Mouse (Mus musculus): ENCODE data around the gene Slc7a7. TPM values are rescaled to one million over a fixed set of nuclear protein-coding genes. Genes with fewer than 3 reads are reported as not detected.

Slc7a7 gene
- polyA plus RNA-seq, 1 experiment, result 0.21 TPM

DNA sequence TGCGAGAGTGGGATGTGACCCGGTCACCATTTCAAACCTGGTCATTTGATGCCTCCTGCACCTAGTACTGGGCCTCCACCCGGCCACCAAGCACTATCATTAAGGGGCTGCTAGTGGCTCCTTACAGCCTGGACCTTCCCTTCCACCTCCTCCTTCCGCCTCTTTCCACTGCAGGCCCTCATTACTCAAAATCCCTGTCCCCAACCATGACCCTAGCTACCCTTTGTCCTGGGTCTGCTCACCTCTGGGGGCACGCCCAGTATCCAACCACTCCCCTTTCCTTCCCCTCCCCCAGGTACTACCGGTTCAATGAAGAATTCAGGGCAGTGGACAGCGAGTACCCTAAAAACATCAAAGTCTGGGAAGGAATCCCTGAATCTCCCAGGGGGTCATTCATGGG is 22.0 kb upstream of the Slc7a7 start:
- no peak for TF ChIP-seq GATA1 (IDR thresholded peaks at IDR 0.05; ENCODE audit: low read length)

DNA sequence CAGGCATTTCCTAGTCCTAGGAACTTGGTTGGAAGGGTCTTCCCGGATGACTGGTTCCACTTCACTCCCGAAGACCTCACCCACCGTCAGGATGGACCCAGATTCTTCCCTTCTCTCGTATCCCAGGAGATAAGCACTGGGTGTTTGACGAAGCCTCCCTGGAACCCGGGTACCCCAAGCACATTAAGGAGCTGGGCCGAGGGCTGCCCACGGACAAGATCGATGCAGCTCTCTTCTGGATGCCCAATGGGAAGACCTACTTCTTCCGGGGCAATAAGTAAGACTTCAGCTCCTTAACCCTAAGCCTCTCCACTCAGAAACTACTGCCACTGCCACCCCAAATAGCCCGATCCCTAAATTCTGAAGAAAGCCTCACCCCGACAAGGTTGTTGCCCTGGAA is 21.6 kb upstream of the Slc7a7 start:
- TF ChIP-seq GATA1 (IDR thresholded peaks at IDR 0.05; ENCODE audit: low read length), result no peak

DNA sequence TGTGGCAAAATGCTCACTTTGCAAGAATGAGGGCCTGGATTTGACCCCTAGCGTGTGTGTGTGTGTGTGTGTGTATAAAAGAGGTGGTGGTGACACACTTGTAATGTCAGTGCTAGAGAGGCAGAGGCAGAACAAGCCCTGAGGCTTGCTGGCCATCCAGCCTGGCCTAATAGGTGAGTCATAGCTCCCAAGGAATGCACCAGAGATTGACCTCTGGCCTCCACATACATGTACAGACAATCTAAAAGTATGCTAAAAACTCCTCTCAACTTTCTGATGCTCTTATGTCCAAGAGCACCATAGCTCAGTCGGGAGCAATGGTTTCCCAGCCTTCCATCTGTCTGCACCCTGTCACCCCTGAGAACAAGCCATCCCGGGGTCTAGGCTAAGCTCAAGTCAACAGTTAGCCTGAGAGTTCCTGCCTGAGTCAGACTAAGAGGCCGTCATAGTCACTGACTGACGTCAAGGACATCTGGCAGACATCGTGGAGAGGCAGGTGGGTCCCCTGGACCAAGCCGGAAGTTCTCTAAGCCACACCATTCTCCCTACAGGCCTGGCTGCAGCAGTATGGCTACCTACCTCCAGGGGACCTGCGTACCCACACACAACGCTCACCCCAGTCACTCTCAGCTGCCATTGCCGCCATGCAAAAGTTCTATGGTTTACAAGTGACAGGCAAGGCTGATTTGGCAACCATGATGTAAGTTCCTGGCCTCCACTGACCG is 17.8 kb upstream of the Slc7a7 start:
- TF ChIP-seq GATA1 (IDR thresholded peaks at IDR 0.05; ENCODE audit: low read length), result no peak

DNA sequence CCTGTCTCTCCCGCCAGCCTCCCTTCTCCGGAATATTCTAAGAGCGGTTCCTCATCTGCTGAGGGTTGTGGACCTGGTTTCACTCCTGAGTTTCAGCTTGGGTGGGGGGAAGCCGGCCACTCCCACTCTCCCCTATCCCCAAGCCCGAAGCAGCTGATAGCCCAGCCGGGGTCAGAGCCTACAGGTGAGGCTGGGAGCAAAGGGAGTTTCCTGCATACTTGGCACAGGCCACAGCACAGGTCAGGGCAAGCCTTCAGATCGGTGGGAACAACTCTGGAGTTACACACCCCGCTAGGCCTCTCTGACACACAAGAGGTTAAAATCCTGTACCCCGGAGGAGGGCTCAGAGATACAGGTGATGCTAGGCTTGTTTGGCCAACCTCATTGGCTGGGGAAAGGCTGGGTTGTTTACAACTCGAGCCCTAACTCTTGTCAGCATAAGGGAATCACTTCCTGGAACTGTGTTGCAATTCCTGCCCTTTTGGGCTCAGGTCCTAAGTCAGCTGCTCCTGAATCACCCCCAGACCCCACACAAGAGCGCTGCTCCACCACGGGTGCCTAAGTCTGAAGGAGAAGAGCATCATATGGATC is 16.5 kb upstream of the Slc7a7 start:
- TF ChIP-seq GATA1 (IDR thresholded peaks at IDR 0.05; ENCODE audit: low read length), result no peak

DNA sequence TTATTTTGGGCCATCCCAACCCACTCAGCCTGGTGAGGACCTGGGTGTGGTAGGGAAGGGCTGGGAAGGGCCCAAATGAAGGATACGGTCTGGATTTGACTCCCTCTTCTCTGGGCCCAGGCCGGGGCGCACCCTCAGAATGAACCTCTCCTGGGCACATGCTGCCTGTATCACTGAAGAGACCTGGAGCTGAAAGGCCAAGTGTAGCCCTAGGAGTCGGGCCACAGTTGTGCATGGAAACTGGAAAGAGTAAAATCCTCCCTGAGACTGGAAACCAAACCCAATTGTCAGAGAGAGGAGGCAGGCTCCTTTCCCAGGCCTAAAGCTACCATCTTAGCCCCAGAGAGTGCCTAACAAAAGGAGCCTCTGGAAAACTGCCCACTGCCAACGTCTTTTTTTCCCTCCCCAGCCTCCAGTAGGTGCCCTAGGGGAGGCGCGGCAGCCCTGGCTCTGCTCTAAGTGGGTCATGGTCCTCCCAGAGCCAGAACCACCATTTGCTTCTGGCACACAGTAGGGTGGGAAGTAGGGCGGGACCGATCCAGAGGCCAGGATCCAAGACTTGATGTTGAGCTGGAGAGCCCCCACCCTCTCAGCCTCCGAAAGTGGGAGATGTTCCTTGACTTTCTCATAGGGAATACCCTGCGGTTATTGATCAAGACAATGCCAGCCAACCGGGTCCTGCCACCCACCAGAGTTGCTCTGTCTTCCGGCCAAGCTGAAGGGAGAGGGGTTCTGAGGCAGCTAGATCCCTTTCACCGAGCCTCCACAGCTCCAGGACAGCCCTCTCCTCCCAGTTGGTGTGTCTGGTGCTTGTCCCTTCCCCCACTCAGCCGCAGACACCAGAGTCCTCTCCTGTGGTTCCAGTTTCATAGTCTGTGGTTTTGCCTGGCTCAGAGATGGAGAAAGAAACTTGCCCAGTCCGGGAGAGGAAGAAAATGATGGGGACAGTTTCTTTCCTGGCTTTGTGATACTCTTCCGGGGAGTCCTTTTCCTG is 15.6 kb upstream of the Slc7a7 start:
- no peak for TF ChIP-seq GATA1 (IDR thresholded peaks at IDR 0.05; ENCODE audit: low read length)

DNA sequence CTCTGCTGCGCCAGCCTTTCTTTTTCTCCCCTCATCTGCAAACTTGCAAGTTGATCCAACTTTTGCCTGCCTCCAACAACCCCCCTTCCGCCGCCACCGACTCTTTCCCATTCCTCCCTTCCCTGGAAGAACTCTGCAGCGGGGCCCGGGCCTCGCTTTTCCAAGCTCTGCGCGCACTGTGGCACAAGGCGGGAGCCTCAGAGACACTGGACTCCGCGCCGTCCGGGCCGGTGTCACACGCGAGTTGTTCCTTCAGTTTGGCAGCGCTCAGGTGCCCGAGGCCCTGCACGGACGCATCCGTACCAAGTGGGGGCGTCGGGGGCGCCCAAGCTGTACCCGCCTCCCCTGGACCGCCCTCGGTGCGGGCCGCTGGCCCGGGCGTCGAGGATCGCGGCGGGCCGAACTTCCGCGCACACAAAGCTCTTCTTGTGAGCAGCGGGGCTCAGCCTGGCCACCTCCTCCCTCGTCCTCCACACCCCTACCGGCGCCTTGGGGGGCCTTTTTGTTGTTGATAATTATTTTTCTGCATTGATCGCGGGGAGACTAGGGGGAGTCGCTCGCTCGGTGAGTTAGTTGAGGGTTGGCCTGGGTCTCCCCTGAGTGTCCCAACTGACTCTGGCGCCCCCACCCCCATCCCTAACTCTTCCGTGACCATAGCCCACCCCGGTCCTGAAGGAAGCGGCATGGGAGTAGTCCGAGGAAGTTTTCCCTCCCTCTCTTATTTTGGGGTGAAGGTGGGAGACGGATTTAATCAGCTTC is 14.7 kb upstream of the Slc7a7 start:
- TF ChIP-seq GATA1 (IDR thresholded peaks at IDR 0.05; ENCODE audit: low read length), result no peak

DNA sequence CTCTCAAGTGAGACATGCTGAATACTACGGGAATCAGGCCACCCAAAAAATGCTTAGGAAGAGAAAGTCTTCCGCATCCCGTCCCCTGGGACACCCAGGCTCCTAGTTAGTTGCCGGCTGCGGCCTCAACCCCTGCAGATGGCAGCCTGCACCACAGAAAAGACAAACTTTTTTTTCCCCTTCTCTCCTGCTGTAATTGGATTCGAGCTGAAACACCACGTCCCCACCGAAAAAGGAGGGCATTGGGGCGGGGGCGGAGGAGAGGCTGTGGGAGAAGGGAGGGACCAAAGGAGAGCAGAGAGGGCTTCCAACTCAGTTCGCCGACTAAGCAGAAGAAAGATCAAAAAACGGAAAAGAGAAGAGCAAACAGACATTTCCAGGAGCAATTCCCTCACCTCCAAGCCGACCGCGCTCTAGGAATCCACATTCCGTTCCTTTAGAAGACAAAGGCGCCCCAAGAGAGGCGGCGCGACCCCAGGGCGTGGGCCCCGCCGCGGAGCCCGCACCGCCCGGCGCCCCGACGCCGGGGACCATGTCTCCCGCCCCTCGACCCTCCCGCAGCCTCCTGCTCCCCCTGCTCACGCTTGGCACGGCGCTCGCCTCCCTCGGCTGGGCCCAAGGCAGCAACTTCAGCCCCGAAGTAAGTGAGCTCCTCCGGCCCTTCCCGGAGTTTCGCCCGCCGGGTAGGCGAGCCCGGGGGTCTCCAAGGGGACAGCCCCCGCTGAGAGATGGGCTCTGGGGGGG is 13.9 kb upstream of the Slc7a7 start, which contains the start of gene Mmp14:
Gene Mmp14, plus strand, starts transcription at position 279 of the 744 bp plus-strand sequence.
- TF ChIP-seq GATA1 (IDR thresholded peaks at IDR 0.05; ENCODE audit: low read length), result no peak

DNA sequence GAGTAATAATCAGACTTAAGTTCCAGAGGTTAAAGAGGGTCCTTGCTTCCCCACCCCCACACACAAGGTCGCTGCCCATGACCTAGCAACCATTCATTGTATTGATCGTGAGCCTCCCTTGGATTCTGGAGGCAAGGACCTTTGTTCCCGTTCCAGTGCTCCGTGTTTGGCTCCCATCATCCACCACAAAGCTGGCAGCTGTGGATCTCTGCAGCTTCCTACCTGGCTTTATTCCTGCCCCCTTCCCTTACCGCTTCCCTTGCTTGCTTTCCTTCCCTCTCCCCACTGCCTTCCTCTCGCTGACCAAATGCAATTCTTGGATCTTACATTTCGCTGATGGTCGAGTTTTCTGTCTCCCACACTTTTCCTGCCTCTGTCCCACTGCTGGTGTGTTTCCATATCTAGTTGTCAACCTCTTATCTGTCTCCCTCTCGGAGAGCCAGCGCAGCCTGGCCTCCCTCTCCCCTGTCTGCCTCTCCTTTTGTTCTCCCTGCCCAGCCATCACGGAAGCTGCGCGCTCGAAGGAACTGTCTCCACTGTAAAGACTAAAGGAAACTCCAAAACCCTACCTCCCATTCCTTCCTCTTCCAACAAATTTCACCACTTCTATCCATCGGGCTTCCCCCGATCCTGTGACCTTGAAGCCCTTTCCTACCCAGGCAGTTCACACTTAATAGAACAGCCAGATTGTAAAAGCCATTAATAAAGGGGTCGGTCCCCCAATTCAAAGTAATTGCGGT is 13.0 kb upstream of the Slc7a7 start:
- TF ChIP-seq GATA1 (IDR thresholded peaks at IDR 0.05; ENCODE audit: low read length), result no peak

DNA sequence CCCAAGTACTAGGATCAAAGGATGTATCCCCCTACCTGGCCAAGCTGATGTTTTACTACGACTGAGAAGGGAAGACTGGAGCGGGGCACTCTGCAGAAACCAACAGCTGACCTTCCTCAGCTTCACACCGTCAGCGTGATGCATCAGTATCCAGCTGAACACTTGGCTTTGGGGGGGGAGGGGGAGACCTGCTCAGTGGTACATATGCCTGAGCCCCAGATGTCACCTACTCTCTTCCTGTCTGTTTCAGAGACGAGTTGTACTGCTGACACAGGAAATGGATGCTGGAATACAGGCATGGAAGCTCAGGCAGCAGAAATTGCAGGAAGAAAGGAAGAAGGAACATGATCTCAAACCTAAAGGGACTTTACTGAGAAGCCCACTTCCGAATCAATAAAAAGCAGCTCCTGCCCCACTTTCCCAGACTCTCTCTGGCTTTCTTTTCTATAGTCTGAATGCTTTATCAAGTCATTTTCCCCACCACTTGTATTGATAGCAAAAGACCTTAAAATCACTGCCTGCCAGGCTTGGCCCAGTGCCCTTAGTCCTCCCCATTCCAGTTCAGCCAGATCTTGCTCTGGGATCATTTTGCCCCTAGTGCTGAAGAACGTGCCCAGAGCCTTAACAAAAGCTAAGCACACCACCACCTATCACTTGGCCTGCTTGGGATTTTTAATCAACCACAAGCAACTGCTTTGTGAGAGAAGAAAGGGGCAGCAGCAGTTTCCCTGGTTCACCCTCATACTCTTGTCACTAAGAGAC is 11.9 kb upstream of the Slc7a7 start:
- TF ChIP-seq GATA1 (IDR thresholded peaks at IDR 0.05; ENCODE audit: low read length), result no peak

DNA sequence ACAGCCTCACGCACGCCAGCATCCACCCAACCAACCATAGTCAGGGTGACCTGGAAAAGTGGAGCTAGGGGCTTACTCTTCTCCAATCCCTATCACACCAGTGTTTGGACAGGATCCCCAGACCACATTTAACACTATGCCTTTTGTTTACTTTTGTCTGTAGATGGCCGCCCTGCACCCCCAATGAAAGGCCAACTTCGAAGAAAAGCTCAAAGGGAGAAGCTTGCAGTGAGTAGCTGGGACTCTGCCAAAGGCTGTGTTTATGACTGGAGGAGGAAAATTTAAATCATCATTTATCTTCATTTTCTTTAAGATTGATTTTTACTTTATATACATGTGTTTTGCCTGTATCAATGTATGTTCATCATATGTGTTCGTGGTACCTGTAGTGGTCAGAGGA is 10.8 kb upstream of the Slc7a7 start:
- TF ChIP-seq GATA1 (IDR thresholded peaks at IDR 0.05; ENCODE audit: low read length), result no peak

DNA sequence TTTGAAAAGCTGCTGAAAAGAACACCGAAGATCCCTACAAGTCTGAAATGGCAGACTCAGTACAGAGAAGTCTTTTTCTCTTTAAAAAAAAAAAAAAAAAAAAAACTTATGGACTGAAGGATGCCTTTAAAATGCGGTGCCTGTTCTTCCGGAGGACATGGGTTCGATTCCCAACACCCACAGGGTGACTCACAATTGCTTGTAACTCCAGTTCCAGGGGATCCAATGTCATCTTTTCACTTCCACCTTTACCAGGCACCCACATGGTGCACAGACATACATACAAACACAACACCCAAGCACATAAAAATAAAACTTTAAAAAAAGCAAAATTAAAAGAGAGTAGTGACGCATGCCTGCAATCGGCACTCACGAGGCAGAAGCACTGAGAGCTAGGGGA is 10.1 kb upstream of the Slc7a7 start:
- no peak for TF ChIP-seq GATA1 (IDR thresholded peaks at IDR 0.05; ENCODE audit: low read length)

DNA sequence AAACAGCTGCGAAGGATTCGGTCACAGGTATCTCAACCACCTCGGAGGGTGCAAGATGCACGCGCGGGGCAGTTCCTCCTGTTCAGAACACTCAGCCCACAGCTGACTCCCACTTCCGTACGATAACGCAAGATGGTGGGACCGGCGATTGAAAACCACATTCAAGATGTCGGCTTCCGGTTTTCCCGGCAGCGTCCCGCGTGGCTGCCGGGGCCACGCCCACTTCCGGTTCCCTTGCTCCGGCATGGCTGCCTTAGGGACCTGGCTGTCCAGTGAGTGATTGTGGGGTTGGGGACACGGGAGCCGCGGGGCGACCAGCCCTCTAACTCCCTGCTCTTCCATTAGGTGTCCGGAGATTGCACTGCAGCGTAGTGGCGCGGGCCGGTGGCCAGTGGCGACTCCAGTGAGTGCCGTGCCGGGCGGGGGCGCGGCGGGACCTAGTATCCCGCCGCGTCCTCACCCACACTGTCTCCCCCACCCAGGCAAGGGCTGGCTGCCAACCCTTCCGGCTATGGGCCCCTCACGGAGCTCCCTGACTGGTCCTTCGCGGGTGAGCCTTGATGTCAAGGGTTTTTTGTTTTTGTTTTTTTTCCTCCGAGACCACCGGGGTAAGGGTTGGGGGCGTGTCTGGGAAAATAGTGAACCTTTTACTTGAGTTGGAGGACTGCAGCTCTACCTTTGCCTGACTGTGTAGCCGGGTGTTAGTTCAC is 9.3 kb upstream of the Slc7a7 start, which contains the start of gene Mrpl52:
Gene Mrpl52, plus strand, starts transcription at position 221 of the 710 bp plus-strand sequence.
- peak; percentile 78 for TF ChIP-seq GATA1 (IDR thresholded peaks at IDR 0.05; ENCODE audit: low read length)
